ENCODE assay signal across 8 mouse cellular contexts in the genomic region with DNA sequence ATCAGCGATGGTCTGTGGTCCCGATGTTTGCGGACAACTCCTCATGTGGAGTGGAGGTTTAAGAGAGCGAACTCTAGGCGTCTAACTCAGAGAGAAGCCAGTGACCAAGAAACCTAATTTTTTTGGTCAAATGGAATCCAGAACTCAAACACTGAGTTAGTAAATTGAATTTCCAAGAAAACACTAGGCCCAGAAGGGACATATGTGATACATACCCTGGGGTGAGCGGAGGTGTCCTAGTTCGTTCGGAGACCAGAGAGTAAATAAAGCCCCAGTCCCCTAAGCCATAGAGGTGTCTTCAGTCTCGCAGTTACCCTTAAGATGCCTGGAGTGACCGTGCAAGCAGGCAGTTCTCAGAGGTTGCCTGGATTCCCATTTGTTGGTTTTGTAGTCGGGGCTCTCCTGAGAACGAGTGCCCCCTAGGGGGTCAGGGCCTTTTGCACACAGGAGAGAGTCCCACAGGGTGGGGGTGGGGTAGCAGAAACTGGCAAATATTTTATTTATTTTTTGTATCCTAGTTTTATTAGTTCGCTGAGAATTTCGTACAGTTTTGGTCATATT. TPM values are rescaled to one million over a fixed set of nuclear protein-coding genes. Genes with fewer than 3 reads are reported as not detected.
DNase-seq lines count a peak whose midpoint lies in the region; ATAC-seq and TF ChIP-seq lines count a peak whose summit lies in the region.

No protein-coding gene starts in this region.

- H3K9ac ChIP-seq in intestine, embryonic 14.5 days (ENCODE audit: low read length), result no peak overlapping the region
- H3K9ac ChIP-seq in lung, embryonic 16.5 days (ENCODE audit: low read length), result no peak overlapping the region

- peak overlapping the region; percentile 68 for H3K4me3 ChIP-seq in embryonic facial prominence, embryonic 10.5 days
- H3K4me3 ChIP-seq in intestine, embryonic 14.5 days (ENCODE audit: low read depth, low read length), result peak overlapping the region; percentile 40
- peak overlapping the region; percentile 54 for H3K4me3 ChIP-seq in lung, embryonic 16.5 days (ENCODE audit: low read length)
- H3K4me3 ChIP-seq in spleen, adult 2 months (ENCODE audit: extremely low read depth, insufficient read depth, insufficient read length), result peak overlapping the region; percentile 90

- intact Hi-C loops in left cerebral cortex, postnatal 25 days (cut with DNase I), result no loop called here

- no peak for ATAC-seq in intestine, embryonic 14.5 days (replicated peaks; ENCODE audit: low FRiP score, low TSS enrichment, low read depth)
- ATAC-seq in lung, embryonic 16.5 days (ENCODE audit: low read depth), result no peak

- TF ChIP-seq POLR2A in spleen, adult 2 months (IDR thresholded peaks at IDR 0.05; ENCODE audit: low read depth, low read length), result peak; percentile 43

- no peaks in the 10 kb centered on the region for H3K36me3 ChIP-seq in embryonic facial prominence, embryonic 10.5 days (replicated peaks)
- no peaks in the 10 kb centered on the region for H3K36me3 ChIP-seq in intestine, embryonic 14.5 days (ENCODE audit: control insufficient read depth, insufficient read depth, low read length)
- no peaks in the 10 kb centered on the region for H3K36me3 ChIP-seq in lung, embryonic 16.5 days (ENCODE audit: control insufficient read depth, insufficient read depth, low read length)
- H3K36me3 ChIP-seq in spleen, adult 2 months (ENCODE audit: control insufficient read depth, insufficient read depth, low read length), result peaks cover 34% of the 10 kb centered on the region

- H3K9me3 ChIP-seq in embryonic facial prominence, embryonic 10.5 days, result no peaks in the 10 kb centered on the region
- H3K9me3 ChIP-seq in intestine, embryonic 14.5 days (ENCODE audit: control insufficient read depth, low read length), result no peaks in the 10 kb centered on the region
- H3K9me3 ChIP-seq in lung, embryonic 16.5 days (ENCODE audit: control insufficient read depth, low read length), result no peaks in the 10 kb centered on the region

- peak overlapping the region; percentile 96 for H3K4me2 ChIP-seq in intestine, embryonic 14.5 days (ENCODE audit: low read length)
- peak overlapping the region; percentile 94 for H3K4me2 ChIP-seq in lung, embryonic 16.5 days (ENCODE audit: low read depth, low read length)

- peaks cover 26% of the 10 kb centered on the region for H3K4me1 ChIP-seq in embryonic facial prominence, embryonic 10.5 days
- peaks cover 19% of the 10 kb centered on the region for H3K4me1 ChIP-seq in intestine, embryonic 14.5 days (replicated peaks; ENCODE audit: control insufficient read depth, insufficient read depth, low read length)
- H3K4me1 ChIP-seq in lung, embryonic 16.5 days (replicated peaks; ENCODE audit: control insufficient read depth, insufficient read depth, low read length), result peaks cover 16% of the 10 kb centered on the region
- peaks cover 23% of the 10 kb centered on the region for H3K4me1 ChIP-seq in spleen, adult 2 months (ENCODE audit: control insufficient read depth, insufficient read depth, insufficient read length)

- peak; percentile 64 for DNase-seq in R1 (ENCODE audit: low read depth, low spot score)
- peak; percentile 62 for DNase-seq in embryonic facial prominence, embryonic 10.5 days (ENCODE audit: low spot score)
- peak; percentile 64 for DNase-seq in intestine, embryonic 14.5 days (ENCODE audit: low spot score)
- peak; percentile 73 to 74 for DNase-seq in spleen, adult 2 months (ENCODE audit: low read depth in 1 of 2, low spot score in 2 of 2)
- DNase-seq in layer of hippocampus, postnatal 10 days (ENCODE audit: low spot score in 2 of 2), result no peak
- DNase-seq in c-Kit-positive CD71-positive TER-119-positive erythroid progenitor cells, embryonic 14.5 days (ENCODE audit: low spot score), result no peak
- DNase-seq in left cerebral cortex, postnatal 25 days (ENCODE audit: low spot score in 2 of 2), result no peak

- no peak for TF ChIP-seq CTCF in spleen, adult 2 months (IDR thresholded peaks at IDR 0.05; ENCODE audit: extremely low read depth, insufficient read depth, insufficient read length, insufficient replicate concordance)

- peaks cover 53% of the 10 kb centered on the region for H3K27me3 ChIP-seq in embryonic facial prominence, embryonic 10.5 days (replicated peaks; ENCODE audit: low read depth, poor library complexity, severe bottlenecking)
- H3K27me3 ChIP-seq in intestine, embryonic 14.5 days (replicated peaks; ENCODE audit: control insufficient read depth, insufficient read depth, low read length), result peaks cover 28% of the 10 kb centered on the region
- peaks cover 44% of the 10 kb centered on the region for H3K27me3 ChIP-seq in lung, embryonic 16.5 days (ENCODE audit: control insufficient read depth, insufficient read depth, low read depth, low read length)
- no peaks in the 10 kb centered on the region for H3K27me3 ChIP-seq in spleen, adult 2 months (ENCODE audit: control insufficient read depth, insufficient read depth, low read length)

- H3K27ac ChIP-seq in embryonic facial prominence, embryonic 10.5 days (replicated peaks), result peak overlapping the region; percentile 79; the same call in 1 of the 2 replicates
- no peak overlapping the region for H3K27ac ChIP-seq in intestine, embryonic 14.5 days (ENCODE audit: low read depth)
- no peak overlapping the region for H3K27ac ChIP-seq in lung, embryonic 16.5 days (ENCODE audit: low read length)
- peak overlapping the region; percentile 96 for H3K27ac ChIP-seq in spleen, adult 2 months (ENCODE audit: insufficient read depth, low read length)

- WGBS in embryonic facial prominence, embryonic 10.5 days, result 2% methylated on average over 14 of the region's 14 CpGs
- 7% methylated on average over 14 of the region's 14 CpGs for WGBS in intestine, embryonic 14.5 days
- WGBS in lung, embryonic 16.5 days, result 7% methylated on average over 14 of the region's 14 CpGs
- WGBS in spleen, adult 2 months, result 12% methylated on average over 14 of the region's 14 CpGs

RNA-seq across cellular contexts. Expression of a gene that starts 6.4 kb away (rescaled TPM):
- 5.5 and 7.2 TPM in 2 replicates for polyA plus RNA-seq in embryonic facial prominence, embryonic 10.5 days (2016; fragmentation: Nextera tagmentation; extraction: Ambion mirVana)
- 12.2 and 12.9 TPM in 2 replicates for polyA plus RNA-seq in intestine, embryonic 14.5 days (2014; fragmentation: Nextera tagmentation; extraction: Ambion mirVana)
- polyA plus RNA-seq in lung, embryonic 16.5 days (2015; fragmentation: Nextera tagmentation; extraction: Ambion mirVana), result 15.1 and 36.2 TPM in 2 replicates
- 5,504 and 8,483 TPM in 2 replicates for polyA plus RNA-seq in spleen, adult 2 months (2012; rRNA removed)
- total RNA-seq in layer of hippocampus, postnatal 10 days (2021), result 1 to 10 TPM; 1.6 to 1.8 TPM
- 1 to 10 TPM; 1.8 to 2.7 TPM for total RNA-seq in left cerebral cortex, postnatal 25 days (2021)

RNA-seq across cellular contexts. Expression of a gene that starts 23.7 kb away (rescaled TPM):
- polyA plus RNA-seq in embryonic facial prominence, embryonic 10.5 days (2016; fragmentation: Nextera tagmentation; extraction: Ambion mirVana), result not detected in 2 replicates
- polyA plus RNA-seq in intestine, embryonic 14.5 days (2014; fragmentation: Nextera tagmentation; extraction: Ambion mirVana), result 4.7 and 5.8 TPM in 2 replicates
- 9.0 and 18.1 TPM in 2 replicates for polyA plus RNA-seq in lung, embryonic 16.5 days (2015; fragmentation: Nextera tagmentation; extraction: Ambion mirVana)
- 1,846 and 1,869 TPM in 2 replicates for polyA plus RNA-seq in spleen, adult 2 months (2012; rRNA removed)
- under 1 TPM; 0.64 to 0.69 TPM for total RNA-seq in layer of hippocampus, postnatal 10 days (2021)
- 1 to 10 TPM; 1.9 to 2.1 TPM for total RNA-seq in left cerebral cortex, postnatal 25 days (2021)

RNA-seq across cellular contexts. Expression of a gene that starts 25.2 kb away (rescaled TPM):
- polyA plus RNA-seq in embryonic facial prominence, embryonic 10.5 days (2016; fragmentation: Nextera tagmentation; extraction: Ambion mirVana), result not detected in 2 replicates
- 0.11 TPM in 1 of 2 replicates, not detected in the other for polyA plus RNA-seq in intestine, embryonic 14.5 days (2014; fragmentation: Nextera tagmentation; extraction: Ambion mirVana)
- polyA plus RNA-seq in lung, embryonic 16.5 days (2015; fragmentation: Nextera tagmentation; extraction: Ambion mirVana), result 0.35 and 0.53 TPM in 2 replicates
- polyA plus RNA-seq in spleen, adult 2 months (2012; rRNA removed), result 318 and 334 TPM in 2 replicates
- total RNA-seq in layer of hippocampus, postnatal 10 days (2021), result under 1 TPM; 0.18 to 0.33 TPM
- total RNA-seq in left cerebral cortex, postnatal 25 days (2021), result under 1 TPM in 1 of 2 experiments, not detected in 1; 0.23 TPM

RNA-seq across cellular contexts. Expression of a gene that starts 41.8 kb away (rescaled TPM):
- polyA plus RNA-seq in embryonic facial prominence, embryonic 10.5 days (2016; fragmentation: Nextera tagmentation; extraction: Ambion mirVana), result 1.2 and 1.3 TPM in 2 replicates
- polyA plus RNA-seq in intestine, embryonic 14.5 days (2014; fragmentation: Nextera tagmentation; extraction: Ambion mirVana), result 4.1 and 4.3 TPM in 2 replicates
- 6.5 and 13.5 TPM in 2 replicates for polyA plus RNA-seq in lung, embryonic 16.5 days (2015; fragmentation: Nextera tagmentation; extraction: Ambion mirVana)
- polyA plus RNA-seq in spleen, adult 2 months (2012; rRNA removed), result 1,025 and 1,109 TPM in 2 replicates
- 1 to 10 TPM; 1.3 to 2.3 TPM for total RNA-seq in layer of hippocampus, postnatal 10 days (2021)
- total RNA-seq in left cerebral cortex, postnatal 25 days (2021), result 1 to 10 TPM; 2.9 to 3.4 TPM

Comparison
In these comparisons a context has a peak if more than half of its experiments do, and no peak if none do; other contexts are left out.
1. DNase-seq: peak in R1 (single experiment), embryonic facial prominence, embryonic 10.5 days (single experiment), intestine, embryonic 14.5 days (single experiment) and spleen, adult 2 months (2 of 2); none in layer of hippocampus, postnatal 10 days (0 of 2), c-Kit-positive CD71-positive TER-119-positive erythroid progenitor cells, embryonic 14.5 days (single experiment) and left cerebral cortex, postnatal 25 days (0 of 2).
2. H3K27ac ChIP-seq: peak in embryonic facial prominence, embryonic 10.5 days (single experiment) and spleen, adult 2 months (single experiment); none in intestine, embryonic 14.5 days (single experiment) and lung, embryonic 16.5 days (single experiment).
3. H3K4me3 ChIP-seq: peak in every context shown above with its lines; median percentile 90 in spleen, adult 2 months; 68 in embryonic facial prominence, embryonic 10.5 days; 54 in lung, embryonic 16.5 days; 40 in intestine, embryonic 14.5 days.
4. RNA of a gene that starts 6.4 kb away (polyA plus RNA-seq): 5,504 to 8,483 TPM in spleen, adult 2 months; 15.1 to 36.2 TPM in lung, embryonic 16.5 days, 12.2 to 12.9 TPM in intestine, embryonic 14.5 days and 5.5 to 7.2 TPM in embryonic facial prominence, embryonic 10.5 days; every median in the first group is over 100 times any median in the second.
5. RNA of a gene that starts 23.7 kb away (polyA plus RNA-seq): 1,846 to 1,869 TPM in spleen, adult 2 months; 9.0 to 18.1 TPM in lung, embryonic 16.5 days, 4.7 to 5.8 TPM in intestine, embryonic 14.5 days and not detected in embryonic facial prominence, embryonic 10.5 days; every median in the first group is over 10 times any median in the second.
6. RNA of a gene that starts 25.2 kb away (polyA plus RNA-seq): 318 to 334 TPM in spleen, adult 2 months; 0.35 to 0.53 TPM in lung, embryonic 16.5 days, 0.11 TPM in intestine, embryonic 14.5 days and not detected in embryonic facial prominence, embryonic 10.5 days; every median in the first group is over 100 times any median in the second.